ENCODE assay signal across 28 mouse cellular contexts in genomic region chr13:52542036-52542526, GRCm38 (mm10). TPM values are rescaled to one million over a fixed set of nuclear protein-coding genes. Genes with fewer than 3 reads are reported as not detected.
DNase-seq lines count a peak whose midpoint lies in the region; ATAC-seq and TF ChIP-seq lines count a peak whose summit lies in the region.
"Had no signal": no experiment of that assay in that cellular context is flagged by ENCODE, and none has a peak within 500 bp of the region (broad histone marks: within the 10 kb centered on the region; RNA-seq: fewer than 3 reads in every experiment).

No protein-coding gene starts in this region.

- no peak for ATAC-seq in hindbrain, postnatal 0 days
- no peak for ATAC-seq in hindbrain, embryonic 16.5 days
- ATAC-seq in limb, embryonic 15.5 days (ENCODE audit: insufficient number of reproducible peaks, low FRiP score, low TSS enrichment, low read depth), result no peak
- ATAC-seq: forebrain, embryonic 15.5 days; intestine, embryonic 15.5 days; midbrain, embryonic 13.5 days had no signal

- intact Hi-C loops in left cerebral cortex, adult 2 months (cut with DNase I), result no loop called here

- H3K4me2 ChIP-seq in hindbrain, postnatal 0 days (ENCODE audit: low read depth, low read length), result no peak overlapping the region
- H3K4me2 ChIP-seq in hindbrain, embryonic 16.5 days (ENCODE audit: low read length), result no peak overlapping the region
- H3K4me2 ChIP-seq in limb, embryonic 15.5 days, result no peak overlapping the region
- H3K4me2 ChIP-seq: forebrain, embryonic 15.5 days; hindbrain, embryonic 14.5 days; intestine, embryonic 15.5 days; limb, embryonic 13.5 days; midbrain, embryonic 13.5 days; neural tube, embryonic 13.5 days had no signal

- no peak for TF ChIP-seq CTCF in hindbrain, postnatal 0 days (IDR thresholded peaks at IDR 0.05; ENCODE audit: low read depth)
- no peak for TF ChIP-seq CTCF in spleen, adult 2 months (IDR thresholded peaks at IDR 0.05; ENCODE audit: extremely low read depth, insufficient read depth, insufficient read length, insufficient replicate concordance)
- no peak for TF ChIP-seq CTCF in left cerebral cortex, adult 2 months (IDR thresholded peaks at IDR 0.05)

- DNase-seq in hindbrain, postnatal 0 days (ENCODE audit: low spot score), result no peak
- DNase-seq in spleen, adult 2 months (ENCODE audit: low read depth in 1 of 2, low spot score in 2 of 2), result no peak
- DNase-seq in spleen, adult 12 weeks (ENCODE audit: low spot score), result no peak
- DNase-seq in urinary bladder, postnatal 10 days (ENCODE audit: low spot score), result no peak
- no peak for DNase-seq in left cerebral cortex, adult 2 months (ENCODE audit: extremely low spot score in 1 of 2, low spot score in 2 of 2)
- DNase-seq in right cerebral cortex, postnatal 14 days, result no peak
- DNase-seq: adrenal gland, postnatal 25 days; cerebellum, adult 11 months; cerebellum, adult 9-11 months; gastrocnemius, postnatal 36 days; heart, adult 2 months; heart, postnatal 4 days; kidney, adult 8-10 months; kidney, postnatal 14 days; layer of hippocampus, postnatal 36 days; lung, adult 18-20 months; lung, postnatal 10 days; right cerebral cortex, adult 18-20 months; thymus, adult 2 months had no signal

- H3K9me3 ChIP-seq in hindbrain, postnatal 0 days (ENCODE audit: low read length), result no peaks in the 10 kb centered on the region
- H3K9me3 ChIP-seq in hindbrain, embryonic 16.5 days (ENCODE audit: control insufficient read depth, low read length), result no peaks in the 10 kb centered on the region
- no peaks in the 10 kb centered on the region for H3K9me3 ChIP-seq in limb, embryonic 15.5 days
- H3K9me3 ChIP-seq: forebrain, embryonic 15.5 days; intestine, embryonic 15.5 days; limb, embryonic 13.5 days; midbrain, embryonic 13.5 days; neural tube, embryonic 13.5 days had no signal

- H3K4me3 ChIP-seq in hindbrain, postnatal 0 days (ENCODE audit: low read length), result no peak overlapping the region
- no peak overlapping the region for H3K4me3 ChIP-seq in hindbrain, embryonic 16.5 days (ENCODE audit: low read length)
- H3K4me3 ChIP-seq in spleen, adult 2 months (ENCODE audit: extremely low read depth, insufficient read depth, insufficient read length), result no peak overlapping the region
- no peak overlapping the region for H3K4me3 ChIP-seq in limb, embryonic 15.5 days
- no peak overlapping the region for H3K4me3 ChIP-seq in left cerebral cortex, adult 2 months
- H3K4me3 ChIP-seq: forebrain, embryonic 15.5 days; heart, adult 2 months; intestine, embryonic 15.5 days; limb, embryonic 13.5 days; midbrain, embryonic 13.5 days; neural tube, embryonic 13.5 days had no signal

- 0 out of 2 replicates have a peak overlapping the region, but pooled peaks have one; percentile 36 for H3K27ac ChIP-seq in hindbrain, postnatal 0 days
- no peak overlapping the region for H3K27ac ChIP-seq in hindbrain, embryonic 16.5 days (ENCODE audit: low read depth, low read length)
- H3K27ac ChIP-seq in spleen, adult 2 months (ENCODE audit: insufficient read depth, low read length), result 0 out of 2 replicates have a peak overlapping the region, but pooled peaks have one; percentile 5
- peak overlapping the region; percentile 12; the same call in 1 of the 2 replicates for H3K27ac ChIP-seq in limb, embryonic 15.5 days
- H3K27ac ChIP-seq in left cerebral cortex, adult 2 months, result no peak overlapping the region
- H3K27ac ChIP-seq: forebrain, embryonic 15.5 days; heart, adult 2 months; hindbrain, embryonic 14.5 days; intestine, embryonic 15.5 days; limb, embryonic 13.5 days; midbrain, embryonic 13.5 days; neural tube, embryonic 13.5 days; stomach, postnatal 0 days had no signal

- H3K4me1 ChIP-seq in hindbrain, postnatal 0 days (ENCODE audit: insufficient read depth, low read length), result no peaks in the 10 kb centered on the region
- H3K4me1 ChIP-seq in hindbrain, embryonic 16.5 days (ENCODE audit: control insufficient read depth, insufficient read depth, low read depth, low read length), result no peaks in the 10 kb centered on the region
- peaks cover 20% of the 10 kb centered on the region for H3K4me1 ChIP-seq in spleen, adult 2 months (ENCODE audit: control insufficient read depth, insufficient read depth, insufficient read length)
- peaks cover 5% of the 10 kb centered on the region; the same call in 1 of the 2 replicates for H3K4me1 ChIP-seq in limb, embryonic 15.5 days
- H3K4me1 ChIP-seq: intestine, embryonic 15.5 days had no signal

- no peak overlapping the region for H3K9ac ChIP-seq in hindbrain, postnatal 0 days (replicated peaks; ENCODE audit: low read length)
- H3K9ac ChIP-seq in hindbrain, embryonic 16.5 days (ENCODE audit: low read depth, low read length), result no peak overlapping the region
- H3K9ac ChIP-seq in limb, embryonic 15.5 days, result no peak overlapping the region
- H3K9ac ChIP-seq: forebrain, embryonic 15.5 days; hindbrain, embryonic 14.5 days; intestine, embryonic 15.5 days; limb, embryonic 13.5 days; midbrain, embryonic 13.5 days; neural tube, embryonic 13.5 days had no signal

- WGBS in hindbrain, postnatal 0 days, result 64% methylated on average over 8 of the region's 8 CpGs
- 66% methylated on average over 8 of the region's 8 CpGs for WGBS in hindbrain, embryonic 16.5 days
- 48% methylated on average over 8 of the region's 8 CpGs for WGBS in spleen, adult 2 months
- 46% methylated on average over 8 of the region's 8 CpGs for WGBS in limb, embryonic 15.5 days

- no peak for TF ChIP-seq POLR2A in spleen, adult 2 months (IDR thresholded peaks at IDR 0.05; ENCODE audit: low read depth, low read length)

- H3K36me3 ChIP-seq in hindbrain, postnatal 0 days (ENCODE audit: insufficient read depth, low read length), result no peaks in the 10 kb centered on the region
- no peaks in the 10 kb centered on the region for H3K36me3 ChIP-seq in hindbrain, embryonic 16.5 days (ENCODE audit: control insufficient read depth, insufficient read depth, low read length)
- H3K36me3 ChIP-seq in spleen, adult 2 months (ENCODE audit: control insufficient read depth, insufficient read depth, low read length), result no peaks in the 10 kb centered on the region
- no peaks in the 10 kb centered on the region for H3K36me3 ChIP-seq in limb, embryonic 15.5 days
- H3K36me3 ChIP-seq: forebrain, embryonic 15.5 days; intestine, embryonic 15.5 days; limb, embryonic 13.5 days; midbrain, embryonic 13.5 days; neural tube, embryonic 13.5 days had no signal

- no peaks in the 10 kb centered on the region for H3K27me3 ChIP-seq in hindbrain, postnatal 0 days (ENCODE audit: insufficient read depth, low read length)
- no peaks in the 10 kb centered on the region for H3K27me3 ChIP-seq in hindbrain, embryonic 16.5 days (replicated peaks; ENCODE audit: control insufficient read depth, insufficient read depth, low read length)
- no peaks in the 10 kb centered on the region for H3K27me3 ChIP-seq in spleen, adult 2 months (ENCODE audit: control insufficient read depth, insufficient read depth, low read length)
- no peaks in the 10 kb centered on the region for H3K27me3 ChIP-seq in limb, embryonic 15.5 days
- H3K27me3 ChIP-seq: forebrain, embryonic 15.5 days; intestine, embryonic 15.5 days; limb, embryonic 13.5 days; midbrain, embryonic 13.5 days; neural tube, embryonic 13.5 days had no signal

RNA-seq across cellular contexts. Expression of gene Diras2, which starts 11.0 kb away (rescaled TPM):
- 64.4 and 64.5 TPM in 2 replicates for total RNA-seq in hindbrain, postnatal 0 days (2014; rRNA removed)
- 7.3 and 7.9 TPM in 2 replicates for polyA plus RNA-seq in hindbrain, postnatal 0 days (2015; fragmentation: Nextera tagmentation; extraction: Ambion mirVana)
- 6.2 and 7.9 TPM in 2 replicates for polyA plus RNA-seq in hindbrain, embryonic 16.5 days (2015; fragmentation: Nextera tagmentation; extraction: Ambion mirVana)
- 2.0 TPM in 2 replicates for polyA plus RNA-seq in spleen, adult 2 months (2012; rRNA removed)
- polyA plus RNA-seq in limb, embryonic 15.5 days (2015; fragmentation: Nextera tagmentation; extraction: Ambion mirVana), result 0.10 and 0.12 TPM in 2 replicates
- 100 to 1,000 TPM; 170 to 185 TPM for total RNA-seq in left cerebral cortex, adult 2 months (2021)

RNA-seq across cellular contexts. Expression of gene Syk, which starts 40.9 kb away (rescaled TPM):
- total RNA-seq in hindbrain, postnatal 0 days (2014; rRNA removed), result 1.8 and 2.7 TPM in 2 replicates
- 1.1 and 1.2 TPM in 2 replicates for polyA plus RNA-seq in hindbrain, postnatal 0 days (2015; fragmentation: Nextera tagmentation; extraction: Ambion mirVana)
- 1.1 and 1.4 TPM in 2 replicates for polyA plus RNA-seq in hindbrain, embryonic 16.5 days (2015; fragmentation: Nextera tagmentation; extraction: Ambion mirVana)
- polyA plus RNA-seq in spleen, adult 2 months (2012; rRNA removed), result 119 and 126 TPM in 2 replicates
- polyA plus RNA-seq in limb, embryonic 15.5 days (2015; fragmentation: Nextera tagmentation; extraction: Ambion mirVana), result 2.9 and 3.7 TPM in 2 replicates
- total RNA-seq in left cerebral cortex, adult 2 months (2021), result 1 to 10 TPM; 2.6 to 3.3 TPM

Comparison
In these comparisons a context has a peak if more than half of its experiments do, and no peak if none do; other contexts are left out.
1. H3K27ac ChIP-seq: peak in hindbrain, postnatal 0 days (single experiment), spleen, adult 2 months (single experiment) and limb, embryonic 15.5 days (single experiment); none in hindbrain, embryonic 16.5 days (single experiment) and left cerebral cortex, adult 2 months (single experiment).
2. RNA of gene Syk, which starts 40.9 kb away (polyA plus RNA-seq): 119 to 126 TPM in spleen, adult 2 months; 2.9 to 3.7 TPM in limb, embryonic 15.5 days, 1.1 to 1.2 TPM in hindbrain, postnatal 0 days and 1.1 to 1.4 TPM in hindbrain, embryonic 16.5 days; every median in the first group is over 10 times any median in the second.